Mouse (Mus musculus): ENCODE data around the gene Chchd6. TPM values are rescaled to one million over a fixed set of nuclear protein-coding genes. Genes with fewer than 3 reads are reported as not detected.
A peak's percentile ranks its signal among the peaks of the same experiment; 100 is the strongest.

Gene Chchd6
- total and polyA plus RNA-seq, 2 experiments from 2014 or later: 105 to 180 TPM

- H3K27ac ChIP-seq: peak overlapping the region; percentile 37; the same call in 1 of the 2 replicates
- peaks cover 6% of the 10 kb centered on the region; the same call in 1 of the 2 replicates for H3K36me3 ChIP-seq (ENCODE audit: insufficient read depth, low read length)
Observed at GRCm38 (mm10) chr6:89351441-89352137, 243.9 kb downstream of the Chchd6 start.

GRCm38 (mm10) chr6:89350520-89350919 is 244.9 kb downstream of the Chchd6 start:
- Histone ChIP-seq H3K9me3 (ENCODE audit: low read length) (no peaks in the 10 kb centered on the region), H3K9ac (replicated peaks; ENCODE audit: low read length) (no peak overlapping the region), H3K4me2 (ENCODE audit: low read depth, low read length) (no peak overlapping the region), H3K36me3 (ENCODE audit: insufficient read depth, low read length) (peaks cover 6% of the 10 kb centered on the region; the same call in 1 of the 2 replicates), H3K4me1 (ENCODE audit: insufficient read depth, low read length) (peaks cover 13% of the 10 kb centered on the region), H3K27ac (no peak overlapping the region), H3K4me3 (ENCODE audit: low read length) (no peak overlapping the region), H3K27me3 (ENCODE audit: insufficient read depth, low read length) (no peaks in the 10 kb centered on the region)
- no peak for TF ChIP-seq CTCF (IDR thresholded peaks at IDR 0.05; ENCODE audit: low read depth)
- DNase-seq (ENCODE audit: low spot score) (no peak), ATAC-seq (no peak)
- WGBS: 100% methylated on average over 2 of the region's 2 CpGs

More at GRCm38 (mm10) chr6:89351441-89352137, 243.9 kb downstream of the Chchd6 start:
- H3K27me3 ChIP-seq (ENCODE audit: insufficient read depth, low read length): no peaks in the 10 kb centered on the region
- no peak overlapping the region for H3K4me2 ChIP-seq (ENCODE audit: low read depth, low read length)
- peak; percentile 79 for DNase-seq (ENCODE audit: low spot score)
- no peak overlapping the region for H3K9ac ChIP-seq (replicated peaks; ENCODE audit: low read length)
- WGBS: 15% methylated on average over 5 of the region's 5 CpGs
- H3K4me1 ChIP-seq (ENCODE audit: insufficient read depth, low read length): peaks cover 11% of the 10 kb centered on the region
- no peaks in the 10 kb centered on the region for H3K9me3 ChIP-seq (ENCODE audit: low read length)
- peak; percentile 57 for TF ChIP-seq CTCF (IDR thresholded peaks at IDR 0.05; ENCODE audit: low read depth)
- H3K4me3 ChIP-seq (ENCODE audit: low read length): no peak overlapping the region
- ATAC-seq: peak; percentile 82

GRCm38 (mm10) chr6:89350037-89350515 is 245.4 kb downstream of the Chchd6 start:
- Histone ChIP-seq H3K27ac (no peak overlapping the region), H3K4me3 (ENCODE audit: low read length) (no peak overlapping the region), H3K27me3 (ENCODE audit: insufficient read depth, low read length) (no peaks in the 10 kb centered on the region), H3K9me3 (ENCODE audit: low read length) (no peaks in the 10 kb centered on the region), H3K4me1 (ENCODE audit: insufficient read depth, low read length) (peaks cover 17% of the 10 kb centered on the region), H3K9ac (replicated peaks; ENCODE audit: low read length) (no peak overlapping the region), H3K4me2 (ENCODE audit: low read depth, low read length) (no peak overlapping the region), H3K36me3 (ENCODE audit: insufficient read depth, low read length) (peaks cover 6% of the 10 kb centered on the region; the same call in 1 of the 2 replicates)
- DNase-seq (ENCODE audit: low spot score): no peak
- WGBS: 53% methylated on average over 1 of the region's 1 CpGs
- no peak for TF ChIP-seq CTCF (IDR thresholded peaks at IDR 0.05; ENCODE audit: low read depth)
- no peak for ATAC-seq

GRCm38 (mm10) chr6:89348363-89348762 is 247.1 kb downstream of the Chchd6 start:
- H3K4me1 ChIP-seq (ENCODE audit: insufficient read depth, low read length): peaks cover 24% of the 10 kb centered on the region
- no peak overlapping the region for H3K27ac ChIP-seq
- no peaks in the 10 kb centered on the region for H3K9me3 ChIP-seq (ENCODE audit: low read length)
- H3K4me3 ChIP-seq (ENCODE audit: low read length): no peak overlapping the region
- ATAC-seq: peak; percentile 14; the same call in 1 of the 2 replicates
- H3K36me3 ChIP-seq (ENCODE audit: insufficient read depth, low read length): no peaks in the 10 kb centered on the region; the same call in 1 of the 2 replicates
- H3K4me2 ChIP-seq (ENCODE audit: low read depth, low read length): no peak overlapping the region
- no peaks in the 10 kb centered on the region for H3K27me3 ChIP-seq (ENCODE audit: insufficient read depth, low read length)
- 48% methylated on average over 9 of the region's 9 CpGs for WGBS
- DNase-seq (ENCODE audit: low spot score): peak; percentile 38
- no peak for TF ChIP-seq CTCF (IDR thresholded peaks at IDR 0.05; ENCODE audit: low read depth)
- no peak overlapping the region for H3K9ac ChIP-seq (replicated peaks; ENCODE audit: low read length)

GRCm38 (mm10) chr6:89347792-89348191 is 247.7 kb downstream of the Chchd6 start:
- Histone ChIP-seq H3K27ac (no peak overlapping the region), H3K9ac (replicated peaks; ENCODE audit: low read length) (no peak overlapping the region), H3K9me3 (ENCODE audit: low read length) (no peaks in the 10 kb centered on the region), H3K4me2 (ENCODE audit: low read depth, low read length) (no peak overlapping the region), H3K36me3 (ENCODE audit: insufficient read depth, low read length) (no peaks in the 10 kb centered on the region; the same call in 1 of the 2 replicates), H3K4me3 (ENCODE audit: low read length) (no peak overlapping the region), H3K27me3 (ENCODE audit: insufficient read depth, low read length) (no peaks in the 10 kb centered on the region), H3K4me1 (ENCODE audit: insufficient read depth, low read length) (peaks cover 24% of the 10 kb centered on the region)
- no peak for TF ChIP-seq CTCF (IDR thresholded peaks at IDR 0.05; ENCODE audit: low read depth)
- ATAC-seq (no peak), DNase-seq (ENCODE audit: low spot score) (peak; percentile 38)
- WGBS: 35% methylated on average over 1 of the region's 1 CpGs

GRCm38 (mm10) chr6:89345855-89346254 is 249.6 kb downstream of the Chchd6 start:
- Histone ChIP-seq H3K9ac (replicated peaks; ENCODE audit: low read length) (no peak overlapping the region), H3K27ac (no peak overlapping the region), H3K9me3 (ENCODE audit: low read length) (no peaks in the 10 kb centered on the region), H3K4me1 (ENCODE audit: insufficient read depth, low read length) (peaks cover 20% of the 10 kb centered on the region), H3K4me3 (ENCODE audit: low read length) (no peak overlapping the region), H3K36me3 (ENCODE audit: insufficient read depth, low read length) (peaks cover 13% of the 10 kb centered on the region; the same call in 1 of the 2 replicates), H3K27me3 (ENCODE audit: insufficient read depth, low read length) (no peaks in the 10 kb centered on the region), H3K4me2 (ENCODE audit: low read depth, low read length) (no peak overlapping the region)
- ATAC-seq (no peak), DNase-seq (ENCODE audit: low spot score) (no peak)
- WGBS: 95% methylated on average over 1 of the region's 1 CpGs
- TF ChIP-seq CTCF (IDR thresholded peaks at IDR 0.05; ENCODE audit: low read depth): no peak

GRCm38 (mm10) chr6:89345486-89345785 is 250.0 kb downstream of the Chchd6 start:
- H3K9ac ChIP-seq (replicated peaks; ENCODE audit: low read length): no peak overlapping the region
- WGBS: 64% methylated on average over 3 of the region's 3 CpGs
- no peak for ATAC-seq

More at GRCm38 (mm10) chr6:89345486-89345785, 250.0 kb downstream of the Chchd6 start:
- Histone ChIP-seq H3K36me3 (ENCODE audit: insufficient read depth, low read length) (peaks cover 17% of the 10 kb centered on the region; the same call in 1 of the 2 replicates), H3K4me2 (ENCODE audit: low read depth, low read length) (no peak overlapping the region), H3K4me3 (ENCODE audit: low read length) (no peak overlapping the region), H3K27ac (no peak overlapping the region), H3K27me3 (ENCODE audit: insufficient read depth, low read length) (no peaks in the 10 kb centered on the region), H3K4me1 (ENCODE audit: insufficient read depth, low read length) (peaks cover 20% of the 10 kb centered on the region), H3K9me3 (ENCODE audit: low read length) (no peaks in the 10 kb centered on the region)
- no peak for TF ChIP-seq CTCF (IDR thresholded peaks at IDR 0.05; ENCODE audit: low read depth)
- DNase-seq (ENCODE audit: low spot score): no peak

All from hindbrain, postnatal 0 days (tissue).